Mouse (Mus musculus) erythroblast, embryonic 14.5 days (primary cell): ENCODE measurements around the gene Fkbp5.

ENCODE experiments used
- GATA1 ChIP-seq: IDR thresholded peaks from 2 replicates; pipeline ENCODE4 v1.6.1; 2012; ENCODE audit warnings: low read length, inconsistent platforms, mixed read lengths
- TAL1 ChIP-seq: IDR thresholded peaks from 3 replicates; pipeline ENCODE4 v1.6.1; 2012; ENCODE audit warnings: low read length, inconsistent platforms, mixed read lengths

- TF ChIP-seq TAL1 = no peak
- no peak for TF ChIP-seq GATA1
Measured at GRCm38 (mm10) chr17:28515431-28516341, 1.6 kb downstream of the Fkbp5 start.
